Mouse (Mus musculus): ENCODE data around the gene Tsc22d2. TPM values are rescaled to one million over a fixed set of nuclear protein-coding genes. Genes with fewer than 3 reads are reported as not detected.

Tsc22d2 gene
- polyA plus RNA-seq (2014; fragmentation: Nextera tagmentation; extraction: Ambion mirVana) = 16.1 and 17.9 TPM in 2 replicates

- peaks cover 5% of the 10 kb centered on the region; the same call in 1 of the 2 replicates for H3K36me3 ChIP-seq (ENCODE audit: control insufficient read depth, insufficient read depth, low read length)
- under 1% methylated on average over 52 of the region's 52 CpGs for WGBS
- H3K9ac ChIP-seq (ENCODE audit: low read depth, low read length) = peak within 1 kb of the TSS; percentile 99
- no peaks in the 10 kb centered on the region for H3K9me3 ChIP-seq (ENCODE audit: control insufficient read depth, low read length)
- no peaks in the 10 kb centered on the region; the same call in 1 of the 2 replicates for H3K4me1 ChIP-seq (ENCODE audit: control insufficient read depth, insufficient read depth, low read length)
- H3K27me3 ChIP-seq (ENCODE audit: control insufficient read depth, insufficient read depth, low read length) = no peaks in the 10 kb centered on the region
- peak; percentile 79 for ATAC-seq (ENCODE audit: low FRiP score, low TSS enrichment)
- H3K4me2 ChIP-seq (replicated peaks; ENCODE audit: low read depth, low read length) = peak within 1 kb of the TSS; percentile 85
- H3K4me3 ChIP-seq (ENCODE audit: low read length) = peak within 1 kb of the TSS; percentile 95
- H3K27ac ChIP-seq (ENCODE audit: low read depth, low read length) = peak within 1 kb of the TSS; percentile 100
Observed at GRCm38 (mm10) chr3:58414234-58414938, at the start of gene Tsc22d2. Tsc22d2 (plus strand) TSS chr3:58414715.

GRCm38 (mm10) chr3:58366756-58367155 is 47.8 kb upstream of the Tsc22d2 start:
- Histone ChIP-seq H3K27me3 (ENCODE audit: control insufficient read depth, insufficient read depth, low read length) (no peaks in the 10 kb centered on the region), H3K4me2 (replicated peaks; ENCODE audit: low read depth, low read length) (no peak overlapping the region), H3K9me3 (ENCODE audit: control insufficient read depth, low read length) (no peaks in the 10 kb centered on the region), H3K4me1 (ENCODE audit: control insufficient read depth, insufficient read depth, low read length) (peaks cover under 1% of the 10 kb centered on the region), H3K4me3 (ENCODE audit: low read length) (no peak overlapping the region), H3K27ac (ENCODE audit: low read depth, low read length) (no peak overlapping the region), H3K9ac (ENCODE audit: low read depth, low read length) (no peak overlapping the region), H3K36me3 (ENCODE audit: control insufficient read depth, insufficient read depth, low read length) (no peaks in the 10 kb centered on the region)
- no peak for ATAC-seq (ENCODE audit: low FRiP score, low TSS enrichment)
- 52% methylated on average over 3 of the region's 3 CpGs for WGBS

- H3K27ac ChIP-seq (ENCODE audit: low read depth, low read length) = no peak overlapping the region
- H3K36me3 ChIP-seq (ENCODE audit: control insufficient read depth, insufficient read depth, low read length) = no peaks in the 10 kb centered on the region
- H3K4me3 ChIP-seq (ENCODE audit: low read length) = no peak overlapping the region
- H3K4me2 ChIP-seq (replicated peaks; ENCODE audit: low read depth, low read length) = no peak overlapping the region
- WGBS = 86% methylated on average over 2 of the region's 2 CpGs
- no peak overlapping the region for H3K9ac ChIP-seq (ENCODE audit: low read depth, low read length)
- peaks cover 15% of the 10 kb centered on the region for H3K4me1 ChIP-seq (ENCODE audit: control insufficient read depth, insufficient read depth, low read length)
- no peaks in the 10 kb centered on the region for H3K9me3 ChIP-seq (ENCODE audit: control insufficient read depth, low read length)
- H3K27me3 ChIP-seq (ENCODE audit: control insufficient read depth, insufficient read depth, low read length) = no peaks in the 10 kb centered on the region
- no peak for ATAC-seq (ENCODE audit: low FRiP score, low TSS enrichment)
Observed at GRCm38 (mm10) chr3:58370811-58371210, 43.7 kb upstream of the Tsc22d2 start.

GRCm38 (mm10) chr3:58372066-58372904 is 42.2 kb upstream of the Tsc22d2 start:
- 5% methylated on average over 9 of the region's 9 CpGs for WGBS
- Histone ChIP-seq H3K4me3 (ENCODE audit: low read length) (peak overlapping the region; percentile 16; the same call in 1 of the 2 replicates), H3K9ac (ENCODE audit: low read depth, low read length) (0 out of 2 replicates have a peak overlapping the region, but pooled peaks have one; percentile 18), H3K4me1 (ENCODE audit: control insufficient read depth, insufficient read depth, low read length) (peaks cover 15% of the 10 kb centered on the region), H3K9me3 (ENCODE audit: control insufficient read depth, low read length) (no peaks in the 10 kb centered on the region), H3K27ac (ENCODE audit: low read depth, low read length) (peak overlapping the region; percentile 37; the same call in 1 of the 2 replicates), H3K36me3 (ENCODE audit: control insufficient read depth, insufficient read depth, low read length) (no peaks in the 10 kb centered on the region), H3K4me2 (replicated peaks; ENCODE audit: low read depth, low read length) (peak overlapping the region; percentile 48), H3K27me3 (ENCODE audit: control insufficient read depth, insufficient read depth, low read length) (no peaks in the 10 kb centered on the region)
- ATAC-seq (ENCODE audit: low FRiP score, low TSS enrichment) = peak; percentile 95

GRCm38 (mm10) chr3:58372905-58373208 is 41.7 kb upstream of the Tsc22d2 start:
- no peak overlapping the region for H3K27ac ChIP-seq (ENCODE audit: low read depth, low read length)
- peak overlapping the region; percentile 16; the same call in 1 of the 2 replicates for H3K4me3 ChIP-seq (ENCODE audit: low read length)
- H3K4me1 ChIP-seq (ENCODE audit: control insufficient read depth, insufficient read depth, low read length) = peaks cover 15% of the 10 kb centered on the region
- H3K9ac ChIP-seq (ENCODE audit: low read depth, low read length) = no peak overlapping the region
- no peaks in the 10 kb centered on the region for H3K9me3 ChIP-seq (ENCODE audit: control insufficient read depth, low read length)
- 4% methylated on average over 5 of the region's 5 CpGs for WGBS
- H3K27me3 ChIP-seq (ENCODE audit: control insufficient read depth, insufficient read depth, low read length) = no peaks in the 10 kb centered on the region
- ATAC-seq (ENCODE audit: low FRiP score, low TSS enrichment) = no peak
- H3K36me3 ChIP-seq (ENCODE audit: control insufficient read depth, insufficient read depth, low read length) = no peaks in the 10 kb centered on the region
- peak overlapping the region; percentile 48 for H3K4me2 ChIP-seq (replicated peaks; ENCODE audit: low read depth, low read length)

GRCm38 (mm10) chr3:58374281-58374680 is 40.2 kb upstream of the Tsc22d2 start:
- Histone ChIP-seq H3K9ac (ENCODE audit: low read depth, low read length) (no peak overlapping the region), H3K4me2 (replicated peaks; ENCODE audit: low read depth, low read length) (no peak overlapping the region), H3K36me3 (ENCODE audit: control insufficient read depth, insufficient read depth, low read length) (no peaks in the 10 kb centered on the region), H3K27me3 (ENCODE audit: control insufficient read depth, insufficient read depth, low read length) (no peaks in the 10 kb centered on the region), H3K9me3 (ENCODE audit: control insufficient read depth, low read length) (no peaks in the 10 kb centered on the region), H3K4me3 (ENCODE audit: low read length) (no peak overlapping the region), H3K4me1 (ENCODE audit: control insufficient read depth, insufficient read depth, low read length) (peaks cover 15% of the 10 kb centered on the region), H3K27ac (ENCODE audit: low read depth, low read length) (no peak overlapping the region)
- 96% methylated on average over 5 of the region's 5 CpGs for WGBS
- no peak for ATAC-seq (ENCODE audit: low FRiP score, low TSS enrichment)

- Histone ChIP-seq H3K4me2 (replicated peaks; ENCODE audit: low read depth, low read length) (no peak overlapping the region), H3K4me3 (ENCODE audit: low read length) (no peak overlapping the region), H3K27me3 (ENCODE audit: control insufficient read depth, insufficient read depth, low read length) (no peaks in the 10 kb centered on the region), H3K9ac (ENCODE audit: low read depth, low read length) (no peak overlapping the region), H3K36me3 (ENCODE audit: control insufficient read depth, insufficient read depth, low read length) (no peaks in the 10 kb centered on the region), H3K9me3 (ENCODE audit: control insufficient read depth, low read length) (no peaks in the 10 kb centered on the region), H3K27ac (ENCODE audit: low read depth, low read length) (no peak overlapping the region), H3K4me1 (ENCODE audit: control insufficient read depth, insufficient read depth, low read length) (peaks cover 15% of the 10 kb centered on the region)
- ATAC-seq (ENCODE audit: low FRiP score, low TSS enrichment) = no peak
- 78% methylated on average over 3 of the region's 3 CpGs for WGBS
Observed at GRCm38 (mm10) chr3:58376713-58377112, 37.8 kb upstream of the Tsc22d2 start.

GRCm38 (mm10) chr3:58377589-58378134 is 36.9 kb upstream of the Tsc22d2 start:
- Histone ChIP-seq H3K4me2 (replicated peaks; ENCODE audit: low read depth, low read length) (no peak overlapping the region), H3K36me3 (ENCODE audit: control insufficient read depth, insufficient read depth, low read length) (no peaks in the 10 kb centered on the region), H3K9ac (ENCODE audit: low read depth, low read length) (no peak overlapping the region), H3K4me1 (ENCODE audit: control insufficient read depth, insufficient read depth, low read length) (peaks cover 6% of the 10 kb centered on the region; the same call in 1 of the 2 replicates), H3K4me3 (ENCODE audit: low read length) (no peak overlapping the region), H3K27ac (ENCODE audit: low read depth, low read length) (no peak overlapping the region), H3K9me3 (ENCODE audit: control insufficient read depth, low read length) (no peaks in the 10 kb centered on the region), H3K27me3 (ENCODE audit: control insufficient read depth, insufficient read depth, low read length) (no peaks in the 10 kb centered on the region)
- 0 out of 2 replicates have a peak, but pooled peaks have one; percentile 18 for ATAC-seq (ENCODE audit: low FRiP score, low TSS enrichment)
- 35% methylated on average over 5 of the region's 5 CpGs for whole genome bisulfite sequencing
